Mouse (Mus musculus): ENCODE results near the gene Spen.

Spen gene

DNA sequence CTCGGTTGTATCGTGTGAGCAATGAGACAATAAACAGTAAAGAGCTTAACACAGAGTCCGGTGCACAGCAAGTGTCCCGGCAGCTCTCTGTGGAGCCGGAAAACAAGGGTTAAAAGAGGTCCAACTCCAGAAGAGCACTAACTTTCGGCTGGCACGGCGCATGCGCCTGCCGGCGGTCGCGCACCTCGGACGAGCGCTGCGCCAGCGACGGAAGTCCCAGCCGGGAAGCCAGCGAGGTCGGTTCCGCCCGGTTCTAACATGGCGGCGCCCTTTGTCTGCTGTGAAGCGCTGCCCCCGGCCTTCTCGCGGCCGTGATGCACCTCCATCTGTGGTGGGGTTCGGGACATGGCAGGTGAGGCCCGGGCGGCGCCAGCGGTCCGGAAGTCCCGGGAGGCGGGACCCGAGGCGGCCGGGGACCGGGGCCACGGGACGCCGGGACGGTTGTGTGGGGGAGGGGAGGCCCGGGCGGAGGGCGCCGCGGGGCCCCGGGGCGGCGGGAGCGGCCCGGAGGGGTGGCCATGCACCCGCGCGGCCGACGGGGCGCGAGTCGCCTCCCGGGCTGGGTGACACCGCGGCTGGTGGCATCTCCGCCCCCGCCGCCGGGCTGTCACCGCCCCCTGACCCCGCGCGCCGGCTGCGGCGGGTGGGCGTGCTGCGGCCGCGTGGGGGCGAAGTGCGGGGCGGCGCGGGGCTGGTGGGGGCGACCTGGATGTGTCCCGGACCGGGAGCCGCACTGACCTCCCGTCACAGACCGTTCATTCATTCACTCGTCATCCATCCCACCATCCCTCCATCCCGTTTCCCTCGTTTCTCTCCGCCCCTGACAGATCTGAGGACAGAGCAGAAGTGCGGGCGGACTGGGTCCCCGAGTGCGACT, 93.7 kb downstream of the Spen start, which contains the start of gene Zbtb17:
Gene Zbtb17, plus strand, starts transcription at position 204 of the 877 bp plus-strand sequence.
- DNase-seq: peak; percentile 93

- DNase-seq: no peak
Measured at GRCm38 (mm10) chr4:141443641-141444429, 94.6 kb downstream of the Spen start.

- no peak for DNase-seq
Measured at GRCm38 (mm10) chr4:141440877-141441276, 97.5 kb downstream of the Spen start.

- DNase-seq: no peak
Measured at GRCm38 (mm10) chr4:141439083-141439803, 99.2 kb downstream of the Spen start.

DNA sequence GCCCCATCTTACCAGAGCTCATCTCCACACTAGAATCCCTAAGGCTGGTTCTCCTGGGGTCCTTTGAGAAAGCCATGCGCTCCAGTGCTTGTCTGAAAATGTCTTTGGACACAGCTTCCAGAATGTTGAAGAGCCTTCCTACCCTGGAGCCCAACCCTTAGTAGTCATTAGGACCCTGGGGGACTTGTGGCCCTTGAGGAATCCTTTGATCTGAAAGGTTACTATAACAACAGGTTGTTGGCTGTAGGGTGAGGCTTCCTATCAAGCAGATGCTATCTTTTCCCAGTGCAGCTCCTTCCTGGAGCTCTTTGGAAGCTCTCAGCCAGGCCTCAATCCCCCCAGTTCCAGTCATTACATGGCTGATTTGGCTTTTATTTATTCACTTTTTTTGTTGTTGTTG, 102.4 kb downstream of the Spen start, which contains the start of gene Srarp:
Gene Srarp, minus strand, starts transcription at position 132 of the 400 bp plus-strand sequence.
- no peak for DNase-seq

- DNase-seq: no peak
Measured at GRCm38 (mm10) chr4:141433191-141433590, 105.2 kb downstream of the Spen start.

GRCm38 (mm10) chr4:141432666-141433065, 105.7 kb downstream of the Spen start:
- DNase-seq: no peak

DNA sequence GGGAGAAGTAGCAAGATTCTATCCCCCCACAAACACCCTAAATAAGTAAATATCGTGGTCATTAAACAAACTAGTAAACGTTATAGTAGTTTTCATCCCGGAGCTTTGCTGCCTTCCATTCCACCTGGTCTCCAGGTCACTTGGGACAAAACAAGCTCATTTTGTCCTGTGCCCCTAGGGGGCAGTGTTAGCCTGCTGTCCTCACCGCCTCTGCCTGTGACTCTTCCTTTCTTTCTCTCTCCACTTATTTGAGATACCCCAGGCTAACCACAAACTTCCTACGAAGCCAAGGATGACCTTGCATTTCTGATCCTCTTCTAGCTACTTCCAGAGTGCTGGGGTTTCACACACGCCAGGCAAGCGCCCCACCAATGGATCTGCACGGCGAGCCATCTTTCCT, 107.4 kb downstream of the Spen start:
- peak; percentile 78 for DNase-seq

DNA sequence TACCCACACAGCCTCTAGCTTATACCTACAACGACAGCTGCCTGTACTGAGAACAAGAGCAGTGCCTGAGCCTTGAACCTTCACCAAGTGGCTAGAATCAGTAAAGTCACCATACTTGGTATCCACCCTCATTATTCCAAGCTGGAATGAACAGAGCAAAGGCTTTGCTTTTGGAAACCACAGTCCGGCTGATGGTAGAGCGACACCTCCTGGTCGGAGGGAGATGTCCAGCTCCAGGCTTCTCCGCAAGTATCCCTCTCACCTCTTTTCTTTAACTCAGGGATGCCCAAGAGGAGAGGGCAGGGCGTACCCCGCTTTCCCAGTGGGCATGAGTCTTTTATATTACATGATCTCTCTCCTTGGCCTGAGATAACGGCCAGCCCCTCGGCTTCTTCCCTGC, 108.5 kb downstream of the Spen start:
- DNase-seq: no peak

GRCm38 (mm10) chr4:141429381-141429780, 109.0 kb downstream of the Spen start:
- DNase-seq: no peak

GRCm38 (mm10) chr4:141427921-141428320, 110.5 kb downstream of the Spen start:
- DNase-seq: no peak

- no peak for DNase-seq
Measured at GRCm38 (mm10) chr4:141426796-141427745, 111.3 kb downstream of the Spen start.

DNA sequence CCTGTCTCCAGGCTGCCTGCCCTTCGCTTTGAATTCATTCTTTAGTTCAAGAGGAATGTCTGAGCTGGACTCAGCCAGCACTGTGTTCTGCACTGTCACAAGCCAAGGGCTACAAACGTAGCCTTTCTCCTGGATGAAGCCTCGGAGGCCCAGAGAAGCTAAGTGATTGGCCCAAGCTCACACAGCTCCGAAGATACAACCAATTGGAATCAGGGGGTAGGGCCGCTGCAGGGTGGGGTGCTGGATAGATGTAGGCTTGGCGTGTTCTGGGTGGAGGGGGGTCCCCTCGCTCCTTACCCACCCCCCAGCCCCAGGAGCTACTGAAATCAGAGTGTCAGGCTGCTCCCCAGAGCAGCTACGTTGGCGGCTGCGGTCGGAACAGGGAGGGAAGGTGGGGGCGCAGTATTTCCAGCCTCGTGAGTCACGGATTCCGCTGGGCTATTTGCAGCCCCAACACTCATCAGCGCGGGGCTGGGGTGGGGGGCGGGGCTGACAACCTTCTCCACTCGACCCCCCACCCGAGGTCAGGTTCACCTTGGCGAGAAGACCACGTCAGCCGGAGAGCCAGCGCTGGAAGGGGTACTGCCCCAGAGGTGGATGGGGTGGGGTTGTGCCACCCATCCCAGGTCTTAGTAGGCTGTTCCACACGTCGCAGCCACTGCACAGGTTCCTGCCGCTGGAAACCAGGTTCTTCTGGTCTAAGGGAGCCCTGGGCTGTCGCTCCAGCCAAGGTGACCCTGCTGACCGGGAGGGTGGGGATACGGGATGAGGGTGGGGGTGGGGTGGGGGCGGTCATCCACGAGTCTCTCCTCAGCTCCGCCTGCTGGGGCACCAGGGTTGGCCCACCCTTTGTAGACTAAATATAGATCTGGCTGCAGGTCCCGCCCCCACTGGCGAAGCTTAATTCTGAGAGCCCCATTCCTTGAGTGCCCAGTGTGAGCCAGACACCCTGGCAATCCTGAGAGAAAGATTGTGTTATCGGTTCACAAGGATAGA, 112.6 kb downstream of the Spen start:
- peak; percentile 48 for DNase-seq

DNA sequence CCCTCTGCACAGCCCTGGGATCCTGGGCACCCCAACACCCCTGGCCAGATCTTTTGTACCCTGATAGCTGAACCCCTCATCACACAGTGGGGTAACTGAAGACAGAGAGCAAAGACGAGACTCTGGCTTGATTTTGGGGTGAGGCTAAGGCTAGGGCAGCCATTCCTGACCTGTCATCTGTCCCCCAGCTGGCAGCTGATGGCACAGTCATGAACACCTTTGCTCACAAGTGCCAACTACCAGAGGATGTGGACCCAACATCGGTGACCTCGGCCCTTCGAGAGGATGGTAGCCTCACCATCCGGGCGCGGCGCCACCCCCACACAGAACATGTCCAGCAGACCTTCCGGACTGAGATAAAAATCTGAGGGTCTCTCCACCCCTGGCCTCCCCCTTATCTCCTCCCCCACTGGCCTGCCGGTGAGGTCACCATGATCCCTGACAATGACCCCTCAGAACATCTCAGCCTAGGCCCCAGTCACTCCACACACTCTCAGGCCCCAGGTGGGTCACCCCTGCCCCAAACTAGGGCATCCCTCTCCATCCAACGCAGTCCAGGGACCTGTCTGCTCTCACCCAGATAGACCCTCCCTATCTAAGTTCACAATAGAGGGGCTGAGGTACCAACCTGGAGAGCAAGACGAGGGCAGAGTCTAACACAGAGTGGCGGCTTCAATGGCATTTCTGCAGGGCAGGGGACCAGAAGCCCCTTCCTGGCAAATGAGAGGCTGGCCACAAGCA, 114.5 kb downstream of the Spen start:
- DNase-seq: no peak

- DNase-seq: no peak
Measured at GRCm38 (mm10) chr4:141423288-141423687, 115.1 kb downstream of the Spen start.

GRCm38 (mm10) chr4:141422841-141423240, 115.6 kb downstream of the Spen start:
- no peak for DNase-seq

- DNase-seq: no peak
Measured at GRCm38 (mm10) chr4:141421423-141421822, 117.0 kb downstream of the Spen start.

DNA sequence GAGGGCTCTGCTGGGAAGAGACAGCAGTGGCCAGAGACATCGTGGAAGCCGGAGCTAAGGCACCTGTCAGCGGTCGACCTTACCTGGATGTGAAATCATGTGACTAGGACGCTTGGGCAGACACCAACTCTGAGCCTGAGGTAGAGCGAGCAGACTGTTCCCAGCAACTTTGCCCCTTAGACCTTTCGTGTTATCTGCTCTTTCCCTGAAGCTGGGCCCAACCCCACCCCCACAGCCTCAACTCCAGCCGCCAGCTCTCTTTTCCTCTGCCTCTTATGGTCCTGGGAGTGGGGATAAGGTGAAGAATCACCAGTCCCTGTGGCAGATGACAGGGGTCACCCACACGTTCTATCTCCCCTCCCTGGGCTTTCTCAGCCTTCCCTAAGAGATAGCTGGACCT, 117.5 kb downstream of the Spen start:
- no peak for DNase-seq

DNA sequence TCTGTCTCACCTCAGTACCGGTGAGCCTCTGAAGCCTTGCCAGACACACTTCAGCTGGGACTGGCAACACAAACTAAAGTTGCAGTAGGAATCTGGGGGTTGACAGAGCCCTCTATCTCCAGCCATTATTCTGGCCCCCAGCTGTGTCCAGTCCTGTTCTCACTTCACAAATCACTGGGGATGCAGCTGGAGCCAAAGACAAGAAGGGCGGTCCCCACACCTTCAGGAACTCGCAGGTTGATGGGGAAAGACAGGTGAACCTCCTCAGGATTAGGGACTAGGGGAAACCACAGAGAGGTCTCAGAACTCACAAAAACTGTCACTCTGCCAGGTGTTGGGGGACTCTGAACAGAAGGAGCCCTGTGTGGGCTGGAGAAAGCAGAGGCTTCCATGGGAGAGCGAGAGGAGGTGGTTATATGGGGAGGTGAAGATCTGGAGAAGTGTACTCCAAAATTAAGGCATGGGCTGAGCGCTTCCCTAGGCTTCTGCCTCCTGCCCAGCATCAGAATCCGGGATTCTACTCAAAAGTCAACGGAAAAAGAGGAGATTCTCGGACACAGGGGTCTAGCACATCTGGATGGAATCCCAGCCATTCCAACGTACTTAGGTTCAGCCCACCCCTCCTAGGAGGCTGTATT, 118.1 kb downstream of the Spen start, which contains the start of gene Hspb7:
Gene Hspb7, plus strand, starts transcription at position 588 of the 638 bp plus-strand sequence.
- DNase-seq: no peak

Data from thymus, postnatal 14 days (tissue).